Mouse (Mus musculus) c-Kit-negative CD71-positive TER-119-positive erythroid progenitor cells, embryonic 14.5 days (primary cell): ENCODE results near the gene Wdr93.

Experiments
- DNase-seq: peaks from one replicate; pipeline ENCODE4 v3.0.0-alpha.2; 2013; ENCODE audit warnings: low read depth, low spot score

The Wdr93 gene

DNA sequence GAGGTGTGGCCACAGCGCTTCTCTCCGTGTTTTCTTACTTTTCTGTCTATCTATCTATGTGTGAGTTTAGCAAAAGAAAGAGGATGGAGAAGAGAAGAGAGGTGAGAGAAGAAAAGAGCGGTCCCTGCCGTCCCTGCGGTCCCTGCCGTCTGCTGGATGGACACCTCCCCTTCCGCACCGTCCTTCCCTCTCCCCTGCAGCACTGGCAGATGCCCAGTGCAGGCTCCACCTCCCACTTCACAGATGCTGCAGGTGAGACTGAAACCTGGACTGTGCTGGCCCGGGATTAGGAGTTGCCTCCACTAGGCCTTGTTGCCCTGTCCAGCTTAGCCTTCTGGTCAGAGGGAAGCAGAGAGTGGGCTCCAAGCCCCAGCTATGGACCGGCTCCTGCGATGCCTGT, 58.4 kb downstream of the Wdr93 start:
- DNase-seq, result no peak

DNA sequence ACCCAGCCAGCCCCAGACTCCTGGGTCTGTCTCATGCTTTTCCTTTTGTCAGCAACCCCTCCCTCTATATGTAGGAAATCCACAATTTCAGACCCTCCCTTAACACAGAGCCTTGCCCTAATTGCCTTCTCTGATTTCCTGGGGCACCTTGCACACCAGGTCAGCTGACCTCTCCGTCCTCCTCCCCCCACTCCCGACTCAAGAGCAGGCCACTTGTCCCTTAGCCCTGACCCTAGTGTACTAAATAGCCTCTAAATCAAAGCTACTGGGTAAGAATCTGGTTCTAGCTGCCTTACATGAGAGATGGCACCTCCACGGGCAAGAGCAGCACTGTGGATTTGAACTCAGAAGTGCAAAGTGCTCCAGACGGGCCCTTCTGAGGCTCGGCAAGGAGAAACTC, 59.1 kb downstream of the Wdr93 start:
- DNase-seq, result no peak

DNA sequence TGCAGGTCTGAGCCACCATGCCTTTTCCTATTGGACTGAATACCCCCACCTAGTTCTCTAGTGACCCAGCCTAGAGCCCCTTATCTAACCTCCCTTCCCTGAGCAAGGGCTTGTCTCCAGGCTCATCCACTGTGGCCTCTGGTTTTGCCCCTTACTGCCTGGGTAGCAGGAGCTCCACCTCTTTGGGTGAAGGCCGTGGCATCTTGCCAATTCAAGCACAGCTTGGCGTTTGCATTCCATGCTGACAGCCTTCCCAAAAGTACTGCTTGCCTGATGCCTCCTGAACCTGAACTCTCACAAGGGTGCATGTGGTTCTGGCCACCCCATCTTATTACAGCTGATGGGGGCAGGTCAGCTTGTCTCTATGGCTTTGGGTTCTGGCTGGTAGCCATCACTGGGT, 60.9 kb downstream of the Wdr93 start:
- DNase-seq, result no peak

DNA sequence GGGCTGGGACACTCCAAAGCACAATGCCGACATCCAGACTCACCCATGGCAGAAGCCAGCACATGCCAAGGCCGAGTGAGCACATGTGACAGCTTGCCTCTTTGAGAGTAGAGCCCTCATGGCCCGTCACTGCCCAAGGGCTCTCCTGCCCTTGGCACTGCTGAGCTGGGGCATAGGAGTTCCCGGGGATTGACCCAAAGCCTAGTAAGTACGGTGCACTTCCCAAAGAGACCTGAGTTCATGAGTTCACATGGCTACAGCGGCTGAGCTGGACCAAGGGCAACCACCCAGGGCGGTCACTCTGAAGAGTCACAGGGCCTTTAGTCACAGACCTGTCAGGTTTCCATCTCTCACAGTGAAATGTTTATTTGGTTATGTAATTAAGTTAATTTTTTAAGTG, 65.6 kb downstream of the Wdr93 start:
- DNase-seq, result no peak

DNA sequence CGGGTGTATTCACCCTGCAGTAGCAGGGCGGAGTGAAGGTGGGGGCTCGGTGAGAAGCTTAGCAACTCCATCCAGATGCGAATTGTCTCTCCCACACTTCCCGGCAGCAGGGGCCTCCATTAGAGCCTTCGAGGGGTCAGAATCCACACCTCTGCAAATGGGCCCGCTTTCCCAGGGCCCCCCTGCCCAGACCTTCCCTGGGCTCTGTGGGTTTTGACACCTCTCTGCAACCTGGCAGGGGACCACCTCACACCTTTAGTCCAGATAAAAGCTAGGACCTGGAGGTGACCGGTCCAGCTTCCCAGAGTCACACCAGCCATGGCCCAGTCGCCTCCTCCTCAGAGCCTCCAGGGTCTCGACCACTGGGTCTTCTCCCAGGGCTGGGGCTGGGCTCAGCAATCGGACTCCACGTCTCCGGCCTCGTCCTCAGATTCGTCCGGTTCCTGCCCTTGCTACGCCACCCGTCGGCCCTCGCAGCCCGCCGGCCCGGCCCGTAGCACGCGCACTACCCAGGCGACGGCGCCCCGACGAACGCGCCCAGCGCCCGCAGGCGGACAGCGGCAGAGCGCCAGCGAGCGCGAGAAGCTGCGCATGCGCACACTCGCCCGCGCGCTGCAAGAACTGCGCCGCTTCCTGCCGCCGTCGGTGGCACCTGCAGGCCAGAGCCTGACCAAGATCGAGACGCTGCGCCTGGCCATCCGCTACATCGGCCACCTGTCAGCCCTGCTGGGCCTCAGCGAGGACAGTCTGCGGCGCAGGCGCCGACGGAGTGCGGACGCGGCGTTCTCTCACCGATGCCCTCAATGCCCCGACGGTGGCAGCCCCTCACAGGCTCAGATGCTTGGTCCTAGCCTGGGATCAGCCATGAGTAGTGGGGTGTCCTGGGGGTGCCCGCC, 67.9 kb downstream of the Wdr93 start, which contains the start of gene Mesp2:
Mesp2 (plus strand) TSS at position 117 of the 896 bp plus-strand sequence.
- DNase-seq, result no peak

DNA sequence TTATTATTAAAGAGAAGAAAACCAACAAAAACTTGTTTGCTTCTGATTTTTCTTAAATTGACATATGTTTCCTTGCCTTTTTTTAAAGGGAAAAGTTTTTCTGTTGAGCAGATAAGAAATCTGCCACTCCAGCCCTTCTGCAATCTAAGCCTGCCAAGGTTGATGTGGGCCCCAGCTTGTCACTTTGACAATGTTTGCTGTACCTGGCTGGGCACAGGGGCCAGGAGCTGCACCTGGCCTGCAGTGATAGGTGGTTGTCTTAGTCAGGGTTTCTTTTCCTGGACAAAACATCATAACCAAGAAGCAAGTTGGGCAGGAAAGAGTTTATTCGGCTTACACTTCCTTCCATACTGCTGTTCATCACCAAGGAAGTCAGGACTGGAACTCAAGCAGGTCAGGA, 70.4 kb downstream of the Wdr93 start:
- DNase-seq, result no peak

DNA sequence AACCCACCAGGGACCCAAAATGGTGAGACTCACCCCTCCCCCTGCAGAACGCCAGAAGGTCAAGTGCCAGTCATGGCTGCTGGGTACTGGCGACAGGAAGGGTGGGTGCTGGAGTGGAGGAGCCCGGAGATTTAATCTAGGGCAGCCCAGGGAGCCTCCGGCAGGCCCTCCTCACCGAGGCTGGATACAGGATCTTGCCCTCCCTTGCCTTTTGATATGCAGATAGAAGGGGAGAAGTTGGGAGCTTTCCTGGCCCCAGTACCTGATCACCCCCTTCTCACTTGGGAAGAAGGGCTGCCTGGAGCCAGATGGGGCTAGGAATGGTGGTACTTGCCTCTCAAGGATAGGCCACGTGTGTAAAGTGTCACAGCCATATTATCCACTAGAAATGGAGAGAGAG, 75.4 kb downstream of the Wdr93 start:
- DNase-seq, result no peak

DNA sequence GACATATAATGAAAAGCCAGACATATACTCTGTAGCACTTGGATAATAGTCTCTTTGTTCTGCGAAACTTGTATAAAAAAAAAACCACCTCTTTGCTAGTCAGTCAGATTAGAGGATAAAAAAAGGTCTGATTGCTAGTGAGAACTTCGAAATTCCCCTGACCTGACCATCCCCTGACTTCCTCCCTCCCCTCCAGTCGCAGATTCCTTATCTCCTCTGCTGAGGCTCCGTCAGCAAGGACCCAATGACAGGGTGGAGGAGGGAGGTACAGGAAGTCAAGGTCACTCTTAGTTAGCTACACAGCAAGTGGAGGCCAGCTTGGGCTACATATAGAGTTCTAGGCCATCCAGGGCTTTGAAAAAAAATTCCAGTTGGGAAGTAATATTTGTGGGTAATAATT, 76.6 kb downstream of the Wdr93 start:
- DNase-seq, result no peak

DNA sequence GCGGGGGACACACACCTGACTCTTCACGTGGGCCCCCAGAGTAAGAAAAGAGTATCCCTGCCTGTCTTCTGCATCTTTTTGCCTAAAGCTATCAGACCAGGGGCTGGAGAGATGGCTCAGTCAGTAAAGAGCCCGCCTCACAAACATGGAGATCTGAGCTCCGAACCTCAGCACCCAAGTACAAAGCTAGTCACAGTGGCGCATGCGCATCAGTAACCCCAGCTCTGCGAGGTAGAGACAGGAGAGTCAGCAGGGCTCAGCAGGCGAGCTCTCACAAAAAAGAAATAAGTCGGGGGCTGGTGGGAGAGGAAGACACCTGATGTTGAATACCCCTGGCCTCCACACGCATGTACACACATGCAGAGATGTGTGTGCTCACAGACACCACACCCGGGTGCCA, 77.0 kb downstream of the Wdr93 start:
- DNase-seq, result no peak

DNA sequence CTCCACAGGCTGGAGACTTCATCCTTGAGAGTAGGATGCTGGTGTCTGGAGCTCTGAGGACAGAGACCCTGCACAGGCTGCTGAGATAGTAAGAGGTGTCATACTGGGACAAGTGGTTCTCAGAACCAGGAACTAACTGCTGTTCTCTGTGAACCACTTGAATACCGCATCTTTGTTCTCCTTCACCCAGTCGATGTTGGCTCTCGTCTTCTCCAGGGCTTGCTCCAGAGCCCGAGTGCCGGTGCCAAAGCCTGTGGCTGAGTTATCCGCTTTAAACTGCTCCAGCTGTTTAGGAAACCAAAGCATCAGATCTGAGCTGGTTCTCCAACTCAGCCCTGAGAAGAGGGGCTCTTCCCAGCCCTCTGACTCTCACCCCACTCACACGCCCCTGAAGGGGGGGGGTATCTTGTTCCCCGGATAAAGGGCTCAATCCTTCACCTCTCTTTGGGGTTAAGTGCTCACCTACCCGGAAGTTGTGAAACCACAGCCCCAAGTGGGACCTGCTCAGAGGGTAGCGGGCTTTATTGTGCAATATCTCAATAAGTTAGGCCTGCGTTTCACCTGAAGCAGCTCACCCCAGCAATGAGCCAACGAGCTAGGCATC, 79.2 kb downstream of the Wdr93 start:
- no peak for DNase-seq

DNA sequence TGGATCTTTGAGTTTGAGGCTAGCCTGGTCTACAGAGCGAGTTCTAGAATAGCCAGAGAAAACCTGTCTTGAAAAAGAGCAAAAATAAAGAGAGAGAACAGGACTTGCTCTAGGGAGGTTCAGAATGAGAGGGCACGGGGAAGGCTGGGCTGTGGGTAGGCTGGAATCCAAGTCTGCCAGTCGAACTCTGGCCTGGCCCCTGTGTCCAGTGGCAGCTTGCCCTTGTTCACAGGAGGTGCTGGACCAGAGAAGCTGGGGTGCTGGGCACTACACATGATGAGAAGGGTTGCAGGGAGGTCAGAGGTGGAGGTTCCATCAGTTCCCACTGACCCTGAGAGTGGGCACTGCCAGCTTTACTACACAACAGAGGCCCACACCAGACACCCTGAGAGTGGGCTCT, 85.4 kb downstream of the Wdr93 start:
- DNase-seq, result no peak

DNA sequence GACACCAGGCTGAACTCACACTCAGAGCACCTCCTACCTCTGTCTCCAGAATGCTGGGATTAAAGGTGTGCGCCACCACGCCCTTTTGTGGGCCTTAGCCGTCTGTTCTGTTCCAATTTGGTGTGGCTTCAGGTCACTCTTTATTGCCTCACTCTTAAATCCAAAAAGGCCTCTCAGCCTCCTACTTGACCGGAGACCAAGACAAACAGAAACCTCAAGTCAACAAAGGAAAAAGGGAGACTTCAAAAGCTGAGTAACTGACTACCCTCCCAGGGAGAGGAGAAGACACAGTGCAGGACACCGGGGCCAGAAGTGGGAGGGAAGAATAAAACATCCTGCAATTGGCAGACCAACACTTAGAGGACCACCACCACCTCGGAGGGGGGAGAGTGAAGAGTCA, 88.2 kb downstream of the Wdr93 start:
- DNase-seq, result no peak

DNA sequence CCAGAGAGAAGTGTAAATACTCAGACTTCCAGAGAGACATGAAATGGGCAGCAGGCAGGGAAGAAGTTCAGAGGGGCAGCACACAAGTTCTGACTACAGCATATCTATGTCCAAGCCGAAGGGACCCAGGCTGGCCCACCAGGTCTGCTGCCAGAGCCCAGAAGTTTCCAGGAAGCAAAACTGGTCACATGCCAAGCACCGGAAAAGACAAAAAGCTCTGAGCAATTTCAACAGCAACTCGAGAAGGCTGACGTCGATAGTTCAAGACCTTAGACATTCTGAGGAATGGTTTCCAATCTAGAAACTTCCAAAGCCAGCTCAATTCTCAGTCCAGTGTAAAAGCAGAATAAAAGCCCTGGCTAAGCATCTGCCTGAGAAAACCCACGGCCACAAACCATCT, 88.6 kb downstream of the Wdr93 start:
- DNase-seq, result no peak

DNA sequence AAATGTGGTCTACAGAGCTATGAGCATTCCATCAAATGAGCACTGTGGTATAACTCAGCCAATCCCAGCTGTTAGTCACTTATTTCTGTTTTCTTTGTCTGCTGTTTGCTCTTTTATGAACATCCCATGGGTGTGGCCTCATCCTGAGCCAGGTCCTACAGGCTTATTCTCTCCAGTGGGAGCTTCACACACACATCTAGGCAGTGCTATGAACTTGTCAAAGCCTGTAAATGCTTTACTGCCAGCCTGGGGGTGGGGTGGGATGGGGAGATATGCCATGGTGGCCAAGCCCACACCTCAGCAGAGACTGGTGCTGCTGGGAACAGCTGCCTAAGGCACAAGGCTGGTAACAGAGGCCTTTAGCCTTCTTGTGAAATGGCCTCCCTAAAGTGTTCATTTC, 90.0 kb downstream of the Wdr93 start:
- DNase-seq, result no peak

DNA sequence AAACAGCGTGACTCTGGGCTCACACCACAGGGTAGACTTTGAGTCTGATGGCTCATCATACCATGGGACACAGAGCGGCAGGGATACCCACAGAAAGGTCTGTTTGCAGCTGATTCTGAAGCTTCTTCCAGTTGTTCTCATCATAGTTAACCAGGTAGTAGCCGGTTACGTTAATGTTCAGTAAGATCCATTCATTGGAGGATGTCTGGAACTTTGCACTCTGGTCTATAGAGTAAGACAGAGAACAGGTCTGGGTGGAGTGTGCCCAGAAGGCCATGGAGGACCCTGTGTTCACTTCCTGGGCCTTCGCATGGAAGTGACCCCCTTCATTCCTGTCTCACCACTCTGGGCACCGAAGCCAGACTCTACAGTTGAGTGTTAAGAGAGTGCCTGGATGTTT, 92.2 kb downstream of the Wdr93 start:
- DNase-seq, result no peak
